Mouse (Mus musculus) heart, embryonic 12.5 days (tissue): ENCODE results near the gene Hoxb7. TPM values are rescaled to one million over a fixed set of nuclear protein-coding genes. Genes with fewer than 3 reads are reported as not detected.

Source experiments
- ATAC-seq: fragments of 200-750 bp; cut with Nextera tagmentation; 2 replicates; pipeline ENCODE4 v1.8.0; 2017; ENCODE audit warnings: moderate TSS enrichment, moderate library complexity; ENCODE audit not compliant: insufficient number of reproducible peaks, low FRiP score
- H3K27ac ChIP-seq: fragments of 300-500 bp; sonication (generic); 2 replicates; pipeline ENCODE4 v1.5.1; 2016; ENCODE audit warnings: mild to moderate bottlenecking, moderate library complexity; ENCODE audit not compliant: poor library complexity, severe bottlenecking
- H3K27me3 ChIP-seq: fragments of 300-500 bp; sonication (generic); replicated peaks from 2 replicates; pipeline ENCODE4 v1.6.1; 2016; ENCODE audit warnings: mild to moderate bottlenecking, moderate library complexity
- H3K36me3 ChIP-seq: fragments of 300-500 bp; sonication (generic); 2 replicates; pipeline ENCODE4 v1.6.1; 2016; ENCODE audit warnings: mild to moderate bottlenecking, moderate library complexity
- H3K4me1 ChIP-seq: fragments of 300-500 bp; sonication (generic); replicated peaks from 2 replicates; pipeline ENCODE4 v1.6.1; 2016; ENCODE audit warnings: mild to moderate bottlenecking
- H3K4me2 ChIP-seq: fragments of 300-500 bp; sonication (generic); 2 replicates; pipeline ENCODE4 v1.6.1; 2016; ENCODE audit warnings: mild to moderate bottlenecking, moderate library complexity
- H3K4me3 ChIP-seq: fragments of 300-500 bp; sonication (generic); 2 replicates; pipeline ENCODE4 v1.5.1; 2016; ENCODE audit warnings: mild to moderate bottlenecking
- H3K9ac ChIP-seq: fragments of 300-500 bp; sonication (generic); 2 replicates; pipeline ENCODE4 v1.6.1; 2016; ENCODE audit warnings: mild to moderate bottlenecking, moderate library complexity
- H3K9me3 ChIP-seq: fragments of 300-500 bp; sonication (generic); replicated peaks from 2 replicates; pipeline ENCODE4 v1.6.1; 2016; ENCODE audit warnings: mild to moderate bottlenecking, moderate library complexity
- WGBS: fragments of 180-500 bp; shearing (Covaris S2); methylation state at CpG from one replicate; pipeline ENCODE4 v1.1.7; 2016; 5-methylcytosine and 5-hydroxymethylcytosine counted together
- polyA plus RNA-seq: library from polyadenylated mRNA; unstranded; fragments of >200 nt; fragmentation: Nextera tagmentation; extraction: Ambion mirVana; gene quantifications from 2 replicates; pipeline ENCODE4 v1.2.1, GENCODE M21; 2016

Hoxb7 gene
- polyA plus RNA-seq, 1 experiment from 2014 or later = 0.22 TPM

GRCm38 (mm10) chr11:96304381-96305195, 18.2 kb downstream of the Hoxb7 start:
- H3K9ac ChIP-seq = no peak overlapping the region
- peaks cover 99% of the 10 kb centered on the region for H3K27me3 ChIP-seq
- under 1% methylated on average over 38 of the region's 38 CpGs for WGBS
- H3K27ac ChIP-seq = no peak overlapping the region
- no peaks in the 10 kb centered on the region for H3K9me3 ChIP-seq
- peaks cover 12% of the 10 kb centered on the region; the same call in 1 of the 2 replicates for H3K4me1 ChIP-seq
- H3K36me3 ChIP-seq = no peaks in the 10 kb centered on the region
- no peak for ATAC-seq
- no peak overlapping the region; the same call in 1 of the 2 replicates for H3K4me3 ChIP-seq
- peak overlapping the region; percentile 5; the same call in 1 of the 2 replicates for H3K4me2 ChIP-seq

- H3K27ac ChIP-seq = no peak overlapping the region
- no peak overlapping the region for H3K4me2 ChIP-seq
- no peak overlapping the region for H3K9ac ChIP-seq
- peaks cover 7% of the 10 kb centered on the region; the same call in 1 of the 2 replicates for H3K4me1 ChIP-seq
- ATAC-seq = no peak
- no peak overlapping the region for H3K4me3 ChIP-seq
- H3K27me3 ChIP-seq = peaks cover 99% of the 10 kb centered on the region
- WGBS = 58% methylated on average over 6 of the region's 6 CpGs
- no peaks in the 10 kb centered on the region for H3K9me3 ChIP-seq
- no peaks in the 10 kb centered on the region for H3K36me3 ChIP-seq
These were observed 19.2 kb downstream of the Hoxb7 start for GRCm38 (mm10) chr11:96305505-96306182.

- 24% methylated on average over 7 of the region's 7 CpGs for WGBS
- ATAC-seq = no peak
- H3K9me3 ChIP-seq = no peaks in the 10 kb centered on the region
- H3K36me3 ChIP-seq = no peaks in the 10 kb centered on the region
- no peak overlapping the region for H3K4me2 ChIP-seq
- no peak overlapping the region for H3K27ac ChIP-seq
- peaks cover 5% of the 10 kb centered on the region; the same call in 1 of the 2 replicates for H3K4me1 ChIP-seq
- no peak overlapping the region for H3K9ac ChIP-seq
- H3K27me3 ChIP-seq = peaks cover 99% of the 10 kb centered on the region
- no peak overlapping the region for H3K4me3 ChIP-seq
These were observed 19.9 kb downstream of the Hoxb7 start for GRCm38 (mm10) chr11:96306183-96306907.

- no peak overlapping the region for H3K4me3 ChIP-seq
- H3K9ac ChIP-seq = no peak overlapping the region
- H3K27me3 ChIP-seq = peaks cover 99% of the 10 kb centered on the region
- no peak overlapping the region for H3K27ac ChIP-seq
- H3K4me2 ChIP-seq = no peak overlapping the region
- 16% methylated on average over 13 of the region's 13 CpGs for WGBS
- no peaks in the 10 kb centered on the region for H3K9me3 ChIP-seq
- no peak for ATAC-seq
- H3K4me1 ChIP-seq = peaks cover 5% of the 10 kb centered on the region; the same call in 1 of the 2 replicates
- no peaks in the 10 kb centered on the region for H3K36me3 ChIP-seq
These were observed 20.5 kb downstream of the Hoxb7 start for GRCm38 (mm10) chr11:96306908-96307269.

GRCm38 (mm10) chr11:96308763-96309162, 22.3 kb downstream of the Hoxb7 start:
- no peak overlapping the region for H3K4me3 ChIP-seq

GRCm38 (mm10) chr11:96309288-96309687, 22.9 kb downstream of the Hoxb7 start:
- no peak overlapping the region for H3K4me2 ChIP-seq
- no peak overlapping the region for H3K9ac ChIP-seq
- no peaks in the 10 kb centered on the region for H3K4me1 ChIP-seq
- no peak for ATAC-seq
- WGBS = 23% methylated on average over 4 of the region's 4 CpGs
- H3K36me3 ChIP-seq = no peaks in the 10 kb centered on the region
- H3K9me3 ChIP-seq = no peaks in the 10 kb centered on the region
- peaks cover 100% of the 10 kb centered on the region for H3K27me3 ChIP-seq
- H3K4me3 ChIP-seq = no peak overlapping the region
- no peak overlapping the region for H3K27ac ChIP-seq

More at GRCm38 (mm10) chr11:96308763-96309162, 22.3 kb downstream of the Hoxb7 start:
- H3K27ac ChIP-seq = no peak overlapping the region
- H3K36me3 ChIP-seq = no peaks in the 10 kb centered on the region
- H3K4me1 ChIP-seq = peaks cover 2% of the 10 kb centered on the region; the same call in 1 of the 2 replicates
- H3K4me2 ChIP-seq = no peak overlapping the region
- no peaks in the 10 kb centered on the region for H3K9me3 ChIP-seq
- 25% methylated on average over 4 of the region's 4 CpGs for WGBS
- ATAC-seq = no peak
- peaks cover 99% of the 10 kb centered on the region for H3K27me3 ChIP-seq
- H3K9ac ChIP-seq = no peak overlapping the region

GRCm38 (mm10) chr11:96310183-96310938, 23.9 kb downstream of the Hoxb7 start:
- ATAC-seq = no peak
- no peaks in the 10 kb centered on the region for H3K9me3 ChIP-seq
- peaks cover 100% of the 10 kb centered on the region for H3K27me3 ChIP-seq
- H3K36me3 ChIP-seq = no peaks in the 10 kb centered on the region
- no peak overlapping the region for H3K4me3 ChIP-seq
- H3K9ac ChIP-seq = no peak overlapping the region
- 11% methylated on average over 20 of the region's 20 CpGs for WGBS
- H3K4me1 ChIP-seq = 0 out of 2 replicates have a peak, but pooled peaks cover 4% of the 10 kb centered on the region
- no peak overlapping the region for H3K4me2 ChIP-seq
- no peak overlapping the region for H3K27ac ChIP-seq

- ATAC-seq = no peak
- no peak overlapping the region for H3K9ac ChIP-seq
- no peak overlapping the region for H3K27ac ChIP-seq
- H3K4me3 ChIP-seq = peak overlapping the region; percentile 28
- 10% methylated on average over 6 of the region's 6 CpGs for WGBS
- H3K36me3 ChIP-seq = no peaks in the 10 kb centered on the region
- H3K4me1 ChIP-seq = 0 out of 2 replicates have a peak, but pooled peaks cover 4% of the 10 kb centered on the region
- H3K4me2 ChIP-seq = peak overlapping the region; percentile 44
- no peaks in the 10 kb centered on the region for H3K9me3 ChIP-seq
- H3K27me3 ChIP-seq = peaks cover 100% of the 10 kb centered on the region
These were observed 24.7 kb downstream of the Hoxb7 start for GRCm38 (mm10) chr11:96311097-96311496.

- Histone ChIP-seq H3K9ac (no peak overlapping the region), H3K9me3 (no peaks in the 10 kb centered on the region), H3K4me3 (peak overlapping the region; percentile 28), H3K27me3 (peaks cover 100% of the 10 kb centered on the region), H3K27ac (no peak overlapping the region), H3K4me2 (peak overlapping the region; percentile 44), H3K4me1 (0 out of 2 replicates have a peak, but pooled peaks cover 4% of the 10 kb centered on the region), H3K36me3 (no peaks in the 10 kb centered on the region)
- no peak for ATAC-seq
- WGBS = 1% methylated on average over 31 of the region's 31 CpGs
These were observed 25.3 kb downstream of the Hoxb7 start for GRCm38 (mm10) chr11:96311520-96312417.

GRCm38 (mm10) chr11:96313134-96313533, 26.7 kb downstream of the Hoxb7 start:
- Histone ChIP-seq H3K36me3 (no peaks in the 10 kb centered on the region), H3K9me3 (no peaks in the 10 kb centered on the region), H3K4me2 (no peak overlapping the region), H3K9ac (no peak overlapping the region), H3K4me1 (0 out of 2 replicates have a peak, but pooled peaks cover 4% of the 10 kb centered on the region), H3K27me3 (peaks cover 99% of the 10 kb centered on the region), H3K27ac (no peak overlapping the region), H3K4me3 (no peak overlapping the region)
- WGBS = 31% methylated on average over 2 of the region's 2 CpGs
- no peak for ATAC-seq
